In the genomic region with DNA sequence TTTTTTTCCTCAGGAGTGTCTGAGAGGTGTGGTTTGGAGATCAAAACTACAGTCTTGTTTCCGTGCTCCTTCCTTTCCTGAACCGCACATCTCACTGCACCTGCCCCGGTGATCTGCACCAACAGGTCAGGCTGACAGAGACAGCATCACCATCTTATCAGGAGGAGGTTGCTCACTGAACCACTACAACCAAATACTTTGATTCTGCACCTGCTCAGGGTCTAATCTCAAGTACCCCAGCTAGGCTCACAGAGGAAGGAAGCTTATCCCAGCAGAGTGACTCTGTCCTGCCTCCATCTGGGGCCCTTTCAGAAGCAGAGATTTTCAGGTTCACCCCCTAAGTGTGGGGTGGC, we compare ENCODE assay signal across 8 mouse cellular contexts. TPM values are rescaled to one million over a fixed set of nuclear protein-coding genes. Genes with fewer than 3 reads are reported as not detected.
DNase-seq lines count a peak whose midpoint lies in the region; ATAC-seq and TF ChIP-seq lines count a peak whose summit lies in the region.

No protein-coding gene starts in this region.

- peaks cover 4% of the 10 kb centered on the region; the same call in 1 of the 2 replicates for H3K4me1 ChIP-seq in heart, adult 2 months (ENCODE audit: control insufficient read depth, insufficient read depth, low read length)
- peaks cover 7 to 18% of the 10 kb centered on the region in 2 experiments; a peak in 3 of 4 replicates for H3K4me1 ChIP-seq in CH12.LX (ENCODE audit: control insufficient read depth in 1 of 2, insufficient read depth in 2 of 2)
- H3K4me1 ChIP-seq in hindbrain, embryonic 12.5 days: peaks cover 13% of the 10 kb centered on the region
- H3K4me1 ChIP-seq in midbrain, embryonic 11.5 days (ENCODE audit: control insufficient read depth, insufficient read depth, low read length): peaks cover 8% of the 10 kb centered on the region; the same call in 1 of the 2 replicates

- H3K9me3 ChIP-seq in CH12.LX (replicated peaks; ENCODE audit: low read length): peaks cover 4% of the 10 kb centered on the region
- no peaks in the 10 kb centered on the region for H3K9me3 ChIP-seq in hindbrain, embryonic 12.5 days (replicated peaks)
- H3K9me3 ChIP-seq in midbrain, embryonic 11.5 days (ENCODE audit: control insufficient read depth, low read length): no peaks in the 10 kb centered on the region

- no peak overlapping the region for H3K9ac ChIP-seq in heart, adult 2 months (ENCODE audit: low read depth, low read length)
- peak overlapping the region; percentile 22; the same call in 1 of the 2 replicates for H3K9ac ChIP-seq in CH12.LX (ENCODE audit: insufficient read depth, low read depth)
- no peak overlapping the region for H3K9ac ChIP-seq in hindbrain, embryonic 12.5 days
- peak overlapping the region; percentile 46; the same call in 1 of the 2 replicates for H3K9ac ChIP-seq in midbrain, embryonic 11.5 days (ENCODE audit: low read length)

- no peak overlapping the region; the same call in 1 of the 2 replicates for H3K27ac ChIP-seq in heart, adult 2 months
- no peak overlapping the region for H3K27ac ChIP-seq in CH12.LX (ENCODE audit: insufficient read depth, low read depth)
- no peak overlapping the region for H3K27ac ChIP-seq in hindbrain, embryonic 12.5 days
- H3K27ac ChIP-seq in midbrain, embryonic 11.5 days (ENCODE audit: low read depth, low read length): no peak overlapping the region

- no peaks in the 10 kb centered on the region for H3K36me3 ChIP-seq in heart, adult 2 months (ENCODE audit: control insufficient read depth, insufficient read depth, low read length)
- H3K36me3 ChIP-seq in CH12.LX (replicated peaks in 1 of 2; ENCODE audit: control insufficient read depth in 1 of 2, insufficient read depth in 1 of 2, low read length in 1 of 2): no peaks in the 10 kb centered on the region
- no peaks in the 10 kb centered on the region for H3K36me3 ChIP-seq in hindbrain, embryonic 12.5 days
- no peaks in the 10 kb centered on the region for H3K36me3 ChIP-seq in midbrain, embryonic 11.5 days (ENCODE audit: control insufficient read depth, insufficient read depth, low read length)

- no peaks in the 10 kb centered on the region for H3K79me2 ChIP-seq in heart, adult 2 months (replicated peaks; ENCODE audit: control insufficient read depth, insufficient read depth, low read length)
- no peaks in the 10 kb centered on the region for H3K79me2 ChIP-seq in CH12.LX (replicated peaks; ENCODE audit: control insufficient read depth, extremely low read depth, insufficient read depth, poor library complexity, severe bottlenecking)

- intact Hi-C loops in heart, adult 2 months (cut with DNase I): no loop called here

- no peak for ATAC-seq in hindbrain, embryonic 12.5 days (ENCODE audit: low FRiP score)
- no peak for ATAC-seq in midbrain, embryonic 11.5 days (ENCODE audit: low FRiP score)

- 12% methylated on average over 3 of the region's 3 CpGs for WGBS in heart, adult 2 months
- 9% methylated on average over 3 of the region's 3 CpGs for WGBS in hindbrain, embryonic 12.5 days
- 0% methylated on average over 3 of the region's 3 CpGs for WGBS in midbrain, embryonic 11.5 days

- TF ChIP-seq EP300 in heart, adult 2 months (IDR thresholded peaks at IDR 0.05; ENCODE audit: insufficient read depth, low read depth, low read length): no peak
- TF ChIP-seq EP300 in CH12.LX (IDR thresholded peaks at IDR 0.05; ENCODE audit: low read length): no peak

- peak overlapping the region; percentile 68 for H3K4me2 ChIP-seq in CH12.LX (ENCODE audit: insufficient read depth, low read depth, poor library complexity, severe bottlenecking)
- peak overlapping the region; percentile 95 for H3K4me2 ChIP-seq in hindbrain, embryonic 12.5 days (replicated peaks)
- H3K4me2 ChIP-seq in midbrain, embryonic 11.5 days: peak overlapping the region; percentile 56

- TF ChIP-seq RAD21 in CH12.LX (IDR thresholded peaks at IDR 0.05; ENCODE audit: low read depth, low read length): no peak

- TF ChIP-seq CTCF in heart, adult 2 months (IDR thresholded peaks at IDR 0.05): no peak
- TF ChIP-seq CTCF in CH12.LX (conservative IDR thresholded peaks at IDR 0.05 in 1 of 2, IDR thresholded peaks at IDR 0.05 in 1 of 2; ENCODE audit: low read depth in 2 of 2, low read length in 2 of 2): no peak

- DNase-seq in heart, adult 2 months: no peak
- DNase-seq in heart, adult 9 months (ENCODE audit: low spot score in 2 of 2): no peak
- DNase-seq in CH12.LX (ENCODE audit: extremely low read depth): no peak
- DNase-seq in midbrain, embryonic 11.5 days (ENCODE audit: low spot score, missing footprints): peak; percentile 86
- DNase-seq in adrenal gland, postnatal 14 days: no peak
- no peak for DNase-seq in layer of hippocampus, adult 9-11 months
- DNase-seq in layer of hippocampus, postnatal 36 days: no peak

- TF ChIP-seq POLR2A in heart, adult 2 months (IDR thresholded peaks at IDR 0.05; ENCODE audit: insufficient read depth, low read depth, low read length): no peak
- TF ChIP-seq POLR2A in CH12.LX (IDR thresholded peaks at IDR 0.05; ENCODE audit: low read depth, low read length): no peak

- no peaks in the 10 kb centered on the region for H3K27me3 ChIP-seq in heart, adult 2 months (ENCODE audit: control insufficient read depth, insufficient read depth, low read length)
- H3K27me3 ChIP-seq in CH12.LX (replicated peaks): peaks cover 29% of the 10 kb centered on the region
- peaks cover 6% of the 10 kb centered on the region; the same call in 1 of the 2 replicates for H3K27me3 ChIP-seq in hindbrain, embryonic 12.5 days
- no peaks in the 10 kb centered on the region for H3K27me3 ChIP-seq in midbrain, embryonic 11.5 days (ENCODE audit: control insufficient read depth, insufficient read depth, low read length)

- in situ Hi-C loops in CH12.LX (cut with MboI; ENCODE audit: low pct_ligation_motif_present, low pct_unique_long_range_greater_than_20kb, low sequenced_read_pairs): no loop called here

- H3K4me3 ChIP-seq in heart, adult 2 months: peak overlapping the region; percentile 70; the same call in 1 of the 2 replicates
- no peak overlapping the region for H3K4me3 ChIP-seq in CH12.LX (replicated peaks in 1 of 3; ENCODE audit: low read depth in 2 of 3, low read length in 2 of 3, poor library complexity in 1 of 3)
- no peak overlapping the region for H3K4me3 ChIP-seq in hindbrain, embryonic 12.5 days
- H3K4me3 ChIP-seq in midbrain, embryonic 11.5 days (ENCODE audit: low read depth, low read length): peak overlapping the region; percentile 63; the same call in 1 of the 2 replicates

- dilution Hi-C loops in CH12.LX (cut with MboI; ENCODE audit: extremely low pct_ligation_motif_present, extremely low pct_unique_long_range_greater_than_20kb, low sequenced_read_pairs): no loop called here

TF ChIP-seq in CH12.LX, 34 proteins besides CTCF, POLR2A, EP300 and RAD21:
- TF ChIP-seq SIN3A (IDR thresholded peaks at IDR 0.05; ENCODE audit: low read length) (0 out of 2 replicates have a peak, but pooled peaks have one; percentile 14), CHD2 (IDR thresholded peaks at IDR 0.05; ENCODE audit: low read length) (peak; percentile 20; the same call in 1 of the 2 replicates), ZNF384 (IDR thresholded peaks at IDR 0.05; ENCODE audit: low read depth, low read length) (peak; percentile 7; the same call in 1 of the 2 replicates), TCF12 (IDR thresholded peaks at IDR 0.05; ENCODE audit: low read depth, low read length) (no peak)

RNA-seq across cellular contexts. Expression of gene Wfs1, which starts 0.6 kb away (rescaled TPM):
- total RNA-seq in heart, adult 2 months (2021): 10 to 100 TPM; 82.3 to 99.7 TPM
- 72.3 and 73.8 TPM in 2 replicates for polyA plus RNA-seq in heart, adult 2 months (2012; rRNA removed)
- total RNA-seq in CH12.LX (2012; rRNA removed): 2.3 and 2.5 TPM in 2 replicates
- 0.43 and 0.56 TPM in 2 replicates for total RNA-seq in CH12.LX (2014; rRNA removed)
- 1.4 and 1.8 TPM in 2 replicates for polyA plus RNA-seq in CH12.LX (2012; ENCODE audit: insufficient read length, low read depth)
- 8.6 and 9.6 TPM in 2 replicates for polyA plus RNA-seq in hindbrain, embryonic 12.5 days (2016; fragmentation: Nextera tagmentation; extraction: Ambion mirVana)
- polyA plus RNA-seq in midbrain, embryonic 11.5 days (2014; fragmentation: Nextera tagmentation; extraction: Ambion mirVana): 6.4 and 7.0 TPM in 2 replicates
- 23.7 and 24.3 TPM in 2 replicates for total RNA-seq in adrenal gland, postnatal 14 days (2021)
- total RNA-seq in layer of hippocampus, postnatal 36 days (2021): 100 to 1,000 TPM; 157 to 178 TPM

Comparison
In these comparisons a context has a peak if more than half of its experiments do, and no peak if none do; other contexts are left out.
1. H3K4me3 ChIP-seq: peak in heart, adult 2 months (single experiment) and midbrain, embryonic 11.5 days (single experiment); none in CH12.LX (0 of 3) and hindbrain, embryonic 12.5 days (single experiment).
2. H3K9ac ChIP-seq: peak in CH12.LX (single experiment) and midbrain, embryonic 11.5 days (single experiment); none in heart, adult 2 months (single experiment) and hindbrain, embryonic 12.5 days (single experiment).
3. Peak in every context shown above with its lines, with median percentiles within 50 percentile points of each other: H3K4me2 ChIP-seq.